Mouse (Mus musculus) spleen, postnatal 14 days (tissue): ENCODE data around the gene Btg1.

Source experiments
- DNase-seq, 2 experiments: peaks; one replicate each; pipeline ENCODE4 v3.0.0; 2021 to 2022; ENCODE audit warnings: low spot score in 2 of 2

Btg1 gene

DNA sequence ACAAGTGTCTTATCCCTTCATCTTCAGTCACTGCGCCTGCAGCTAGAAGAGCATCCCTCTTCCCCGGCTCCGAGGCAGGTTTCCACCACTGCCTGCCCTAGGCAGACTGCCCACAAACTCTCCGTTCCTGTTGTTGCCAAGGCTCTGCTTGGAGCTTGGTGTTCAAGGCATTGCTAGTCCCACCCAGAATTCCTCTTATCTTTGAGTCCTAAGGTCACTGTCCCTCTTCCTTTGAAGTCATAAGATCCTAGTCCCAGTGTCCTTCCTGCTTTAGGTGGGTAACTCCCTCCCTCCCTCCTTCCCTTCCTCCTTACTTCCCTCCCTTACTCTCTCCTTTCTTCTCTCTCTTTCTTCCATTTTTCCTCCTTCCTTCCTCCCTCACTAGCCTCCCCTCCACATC is 46.2 kb downstream of the Btg1 start:
- DNase-seq, result no peak

DNA sequence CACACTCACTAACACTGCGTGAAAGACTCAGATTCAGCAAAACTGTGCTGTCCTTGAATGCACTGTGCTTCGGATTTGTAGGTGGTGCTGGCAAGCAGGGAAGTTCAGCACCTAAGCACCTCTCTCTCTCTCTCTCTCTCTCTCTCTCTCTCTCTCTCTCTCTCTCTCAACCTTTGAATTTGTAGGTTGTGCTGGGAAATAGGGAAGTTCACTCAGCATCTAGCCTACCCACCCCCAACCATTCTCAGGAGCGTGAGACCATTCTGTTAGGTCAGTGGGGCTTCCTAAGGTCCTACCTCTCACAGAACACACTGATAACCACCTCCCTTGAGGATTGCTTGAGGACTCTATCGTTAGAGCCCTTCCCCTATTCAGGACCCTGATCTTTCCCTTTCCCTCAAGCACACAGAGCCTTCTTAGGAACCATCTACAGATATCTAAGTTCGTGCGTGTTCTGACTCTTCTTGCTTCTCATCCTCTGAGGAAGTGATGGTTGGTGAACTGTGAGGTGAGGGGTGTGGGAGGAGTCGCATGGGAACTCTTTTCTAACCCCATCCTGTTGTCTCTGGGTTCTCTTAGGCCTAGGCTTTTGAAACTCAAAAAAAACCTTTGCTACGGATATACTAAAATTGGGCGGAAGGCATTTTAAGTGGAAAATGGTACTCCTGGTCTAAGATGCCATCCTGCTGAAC is 47.1 kb downstream of the Btg1 start:
- DNase-seq, result no peak
